Mouse (Mus musculus): Measurements from ENCODE around the gene Pnpla3. TPM values are rescaled to one million over a fixed set of nuclear protein-coding genes. Genes with fewer than 3 reads are reported as not detected.
"Not testable (repeated sequence)": the region's sequence is repeated elsewhere in the genome, so short reads cannot be mapped to it uniquely, and the experiment has no call there.

The Pnpla3 gene
- polyA plus RNA-seq, 1 experiment from 2014 or later: 0.60 TPM

- 32% methylated on average over 12 of the region's 12 CpGs for WGBS
- Histone ChIP-seq H3K4me1 (replicated peaks) (0 out of 2 replicates have a peak, but pooled peaks cover 4% of the 10 kb centered on the region), H3K36me3 (no peaks in the 10 kb centered on the region), H3K4me3 (no peak overlapping the region), H3K27ac (ENCODE audit: poor library complexity, severe bottlenecking) (no peak overlapping the region), H3K27me3 (replicated peaks) (no peaks in the 10 kb centered on the region), H3K4me2 (no peak overlapping the region), H3K9me3 (replicated peaks) (peaks cover 3% of the 10 kb centered on the region; the same call in 1 of the 2 replicates), H3K9ac (no peak overlapping the region)
- no peak for ATAC-seq (ENCODE audit: insufficient number of reproducible peaks, low FRiP score)
These were observed 30.9 kb upstream of the Pnpla3 start for GRCm38 (mm10) chr15:84136473-84137415.

GRCm38 (mm10) chr15:84139592-84140005, 28.0 kb upstream of the Pnpla3 start:
- Histone ChIP-seq H3K36me3 (no peaks in the 10 kb centered on the region), H3K4me3 (no peak overlapping the region), H3K27ac (ENCODE audit: poor library complexity, severe bottlenecking) (no peak overlapping the region), H3K9ac (no peak overlapping the region), H3K4me1 (replicated peaks) (no peaks in the 10 kb centered on the region), H3K9me3 (replicated peaks) (peaks cover 3% of the 10 kb centered on the region; the same call in 1 of the 2 replicates), H3K4me2 (no peak overlapping the region), H3K27me3 (replicated peaks) (no peaks in the 10 kb centered on the region)
- ATAC-seq (ENCODE audit: insufficient number of reproducible peaks, low FRiP score): no peak
- 86% methylated on average over 5 of the region's 5 CpGs for WGBS

- Histone ChIP-seq H3K36me3 (no peaks in the 10 kb centered on the region), H3K27ac (ENCODE audit: poor library complexity, severe bottlenecking) (no peak overlapping the region), H3K4me1 (replicated peaks) (no peaks in the 10 kb centered on the region), H3K4me2 (no peak overlapping the region), H3K4me3 (no peak overlapping the region), H3K27me3 (replicated peaks) (no peaks in the 10 kb centered on the region), H3K9me3 (replicated peaks) (peaks cover 3% of the 10 kb centered on the region; the same call in 1 of the 2 replicates), H3K9ac (no peak overlapping the region)
- WGBS: 49% methylated on average over 3 of the region's 3 CpGs
- ATAC-seq (ENCODE audit: insufficient number of reproducible peaks, low FRiP score): no peak
These were observed 27.5 kb upstream of the Pnpla3 start for GRCm38 (mm10) chr15:84140109-84140508.

- Histone ChIP-seq H3K27ac (ENCODE audit: poor library complexity, severe bottlenecking) (no peak overlapping the region), H3K27me3 (replicated peaks) (no peaks in the 10 kb centered on the region), H3K9ac (no peak overlapping the region), H3K4me3 (no peak overlapping the region), H3K36me3 (no peaks in the 10 kb centered on the region), H3K4me2 (no peak overlapping the region), H3K9me3 (replicated peaks) (no peaks in the 10 kb centered on the region), H3K4me1 (replicated peaks) (no peaks in the 10 kb centered on the region)
- ATAC-seq (ENCODE audit: insufficient number of reproducible peaks, low FRiP score): no peak
- WGBS: 59% methylated on average over 5 of the region's 5 CpGs
These were observed 26.7 kb upstream of the Pnpla3 start for GRCm38 (mm10) chr15:84140929-84141328.

- Histone ChIP-seq H3K9me3 (replicated peaks) (no peaks in the 10 kb centered on the region), H3K4me1 (replicated peaks) (no peaks in the 10 kb centered on the region), H3K9ac (no peak overlapping the region), H3K36me3 (no peaks in the 10 kb centered on the region), H3K27me3 (replicated peaks) (no peaks in the 10 kb centered on the region), H3K4me3 (no peak overlapping the region), H3K27ac (ENCODE audit: poor library complexity, severe bottlenecking) (no peak overlapping the region), H3K4me2 (no peak overlapping the region)
- no peak for ATAC-seq (ENCODE audit: insufficient number of reproducible peaks, low FRiP score)
- 83% methylated on average over 2 of the region's 2 CpGs for WGBS
These were observed 11.5 kb upstream of the Pnpla3 start for GRCm38 (mm10) chr15:84156158-84156557.

GRCm38 (mm10) chr15:84157530-84157929, 10.1 kb upstream of the Pnpla3 start:
- not testable (repeated sequence) for H3K9me3 ChIP-seq (replicated peaks); H3K36me3 ChIP-seq; H3K4me2 ChIP-seq; H3K4me3 ChIP-seq; H3K27me3 ChIP-seq (replicated peaks); ATAC-seq (ENCODE audit: insufficient number of reproducible peaks, low FRiP score); H3K9ac ChIP-seq; H3K27ac ChIP-seq (ENCODE audit: poor library complexity, severe bottlenecking); H3K4me1 ChIP-seq (replicated peaks)
- WGBS: 79% methylated on average over 6 of the region's 6 CpGs

GRCm38 (mm10) chr15:84161871-84162270, 5.8 kb upstream of the Pnpla3 start:
- H3K4me3 ChIP-seq: no peak overlapping the region
- no peaks in the 10 kb centered on the region for H3K9me3 ChIP-seq (replicated peaks)
- no peak overlapping the region for H3K4me2 ChIP-seq
- H3K27ac ChIP-seq (ENCODE audit: poor library complexity, severe bottlenecking): no peak overlapping the region
- ATAC-seq (ENCODE audit: insufficient number of reproducible peaks, low FRiP score): no peak
- WGBS: 70% methylated on average over 6 of the region's 6 CpGs
- H3K36me3 ChIP-seq: no peaks in the 10 kb centered on the region
- H3K9ac ChIP-seq: no peak overlapping the region
- H3K27me3 ChIP-seq (replicated peaks): 0 out of 2 replicates have a peak, but pooled peaks cover 3% of the 10 kb centered on the region
- no peaks in the 10 kb centered on the region for H3K4me1 ChIP-seq (replicated peaks)

GRCm38 (mm10) chr15:84166818-84167217, 819 bp upstream of the Pnpla3 start:
- H3K27me3 ChIP-seq (replicated peaks): peaks cover 12% of the 10 kb centered on the region
- H3K4me1 ChIP-seq (replicated peaks): peaks cover 14% of the 10 kb centered on the region
- H3K4me3 ChIP-seq: no peak overlapping the region
- ATAC-seq (ENCODE audit: insufficient number of reproducible peaks, low FRiP score): no peak
- 0 out of 2 replicates have a peak overlapping the region, but pooled peaks have one; percentile 93 for H3K4me2 ChIP-seq
- no peak overlapping the region for H3K27ac ChIP-seq (ENCODE audit: poor library complexity, severe bottlenecking)
- no peaks in the 10 kb centered on the region for H3K9me3 ChIP-seq (replicated peaks)
- H3K9ac ChIP-seq: no peak overlapping the region
- WGBS: 70% methylated on average over 6 of the region's 6 CpGs
- H3K36me3 ChIP-seq: no peaks in the 10 kb centered on the region

GRCm38 (mm10) chr15:84168170-84169161, 829 bp downstream of the Pnpla3 start:
- H3K4me2 ChIP-seq: peak overlapping the region; percentile 93
- no peaks in the 10 kb centered on the region for H3K9me3 ChIP-seq (replicated peaks)
- peak overlapping the region; percentile 52 for H3K4me3 ChIP-seq
- H3K27ac ChIP-seq (ENCODE audit: poor library complexity, severe bottlenecking): no peak overlapping the region
- peak; percentile 28; the same call in 1 of the 2 replicates for ATAC-seq (ENCODE audit: insufficient number of reproducible peaks, low FRiP score)
- peak overlapping the region; percentile 62 for H3K9ac ChIP-seq
- H3K4me1 ChIP-seq (replicated peaks): peaks cover 14% of the 10 kb centered on the region
- 1% methylated on average over 28 of the region's 28 CpGs for WGBS
- peaks cover 12% of the 10 kb centered on the region for H3K27me3 ChIP-seq (replicated peaks)
- H3K36me3 ChIP-seq: no peaks in the 10 kb centered on the region

GRCm38 (mm10) chr15:84169511-84169910, 1.9 kb downstream of the Pnpla3 start:
- no peak overlapping the region for H3K4me2 ChIP-seq
- no peak overlapping the region for H3K27ac ChIP-seq (ENCODE audit: poor library complexity, severe bottlenecking)
- H3K4me1 ChIP-seq (replicated peaks): peaks cover 14% of the 10 kb centered on the region
- H3K4me3 ChIP-seq: no peak overlapping the region
- no peak overlapping the region for H3K9ac ChIP-seq
- no peaks in the 10 kb centered on the region for H3K36me3 ChIP-seq
- no peak for ATAC-seq (ENCODE audit: insufficient number of reproducible peaks, low FRiP score)
- H3K9me3 ChIP-seq (replicated peaks): no peaks in the 10 kb centered on the region
- peaks cover 12% of the 10 kb centered on the region for H3K27me3 ChIP-seq (replicated peaks)
- WGBS: 63% methylated on average over 1 of the region's 1 CpGs

- Histone ChIP-seq H3K4me2 (no peak overlapping the region), H3K4me1 (replicated peaks) (peaks cover 14% of the 10 kb centered on the region), H3K27ac (ENCODE audit: poor library complexity, severe bottlenecking) (no peak overlapping the region), H3K4me3 (no peak overlapping the region), H3K9ac (no peak overlapping the region), H3K27me3 (replicated peaks) (peaks cover 9% of the 10 kb centered on the region), H3K36me3 (no peaks in the 10 kb centered on the region), H3K9me3 (replicated peaks) (no peaks in the 10 kb centered on the region)
- ATAC-seq (ENCODE audit: insufficient number of reproducible peaks, low FRiP score): no peak
- 77% methylated on average over 7 of the region's 7 CpGs for WGBS
These were observed 3.5 kb downstream of the Pnpla3 start for GRCm38 (mm10) chr15:84171166-84171565.

All from heart, embryonic 12.5 days (tissue).